Comparison of ENCODE assay signal across 8 mouse cellular contexts in the genomic region with DNA sequence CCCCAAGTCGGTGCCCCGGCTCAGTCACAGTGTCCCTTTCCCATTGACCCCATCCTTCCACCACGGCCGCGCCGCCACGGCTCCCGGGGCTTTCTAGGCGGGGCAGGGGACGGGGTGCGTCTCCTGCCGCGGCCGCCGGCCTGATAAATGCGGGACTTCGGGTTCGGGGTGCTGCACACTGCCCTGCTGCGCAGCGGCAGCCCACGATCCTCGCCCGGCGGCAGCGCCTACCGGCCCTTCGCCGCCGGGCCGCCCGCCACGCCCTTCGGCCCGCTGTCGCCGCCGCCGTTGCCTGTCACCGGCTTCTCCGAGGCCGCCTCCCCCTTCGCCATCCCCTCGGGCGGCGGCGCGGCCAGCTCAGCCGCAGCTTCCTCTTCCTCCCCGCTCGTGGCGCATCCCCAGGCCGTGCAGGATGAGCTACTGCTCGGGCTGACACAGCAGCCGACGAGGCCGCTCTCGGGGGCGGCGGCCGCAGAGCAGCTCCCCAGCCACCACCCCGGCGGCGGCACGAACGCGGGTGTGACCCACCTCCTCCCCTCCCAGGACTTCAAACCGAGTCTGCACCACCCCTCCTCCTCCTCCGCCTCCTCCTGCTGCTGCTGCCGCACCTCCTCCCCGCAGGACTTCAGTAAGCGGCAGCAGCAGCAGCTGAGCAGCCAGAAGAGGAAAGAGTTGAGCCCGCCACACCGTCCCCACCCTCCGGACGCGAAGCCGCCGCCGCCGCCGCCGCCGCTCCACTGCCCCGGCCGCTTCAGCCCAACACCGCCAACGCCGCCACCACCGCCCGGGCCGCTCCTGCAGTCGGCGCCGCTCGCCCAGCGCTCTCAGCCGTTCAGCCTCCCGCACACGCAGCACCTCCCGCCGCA. TPM values are rescaled to one million over a fixed set of nuclear protein-coding genes. Genes with fewer than 3 reads are reported as not detected.
DNase-seq lines count a peak whose midpoint lies in the region; ATAC-seq lines count a peak whose summit lies in the region.

No protein-coding gene starts in this region.

- peak overlapping the region; percentile 99 for H3K9ac ChIP-seq in hindbrain, embryonic 16.5 days (ENCODE audit: low read depth, low read length)

- peak overlapping the region; percentile 100 for H3K4me3 ChIP-seq in hindbrain, embryonic 16.5 days (ENCODE audit: low read length)
- peak overlapping the region; percentile 93 for H3K4me3 ChIP-seq in megakaryocyte, embryonic 14.5 days (replicated peaks)

- no peaks in the 10 kb centered on the region for H3K9me3 ChIP-seq in hindbrain, embryonic 16.5 days (ENCODE audit: control insufficient read depth, low read length)
- H3K9me3 ChIP-seq in megakaryocyte, embryonic 14.5 days = no peaks in the 10 kb centered on the region

- peak overlapping the region; percentile 74 for H3K4me2 ChIP-seq in hindbrain, embryonic 16.5 days (ENCODE audit: low read length)

- H3K4me1 ChIP-seq in hindbrain, embryonic 16.5 days (ENCODE audit: control insufficient read depth, insufficient read depth, low read depth, low read length) = peaks cover 2% of the 10 kb centered on the region; the same call in 1 of the 2 replicates
- peaks cover 22% of the 10 kb centered on the region for H3K4me1 ChIP-seq in megakaryocyte, embryonic 14.5 days

- WGBS in hindbrain, embryonic 16.5 days = 0% methylated on average over 65 of the region's 101 CpGs

- H3K27me3 ChIP-seq in hindbrain, embryonic 16.5 days (replicated peaks; ENCODE audit: control insufficient read depth, insufficient read depth, low read length) = no peaks in the 10 kb centered on the region
- no peaks in the 10 kb centered on the region for H3K27me3 ChIP-seq in megakaryocyte, embryonic 14.5 days (replicated peaks)

- ATAC-seq in common myeloid progenitor, adult 5-6 weeks (replicated peaks; ENCODE audit: low read depth, poor library complexity, severe bottlenecking) = peak; percentile 61
- peak; percentile 70 for ATAC-seq in hindbrain, embryonic 16.5 days

- peak overlapping the region; percentile 100 for H3K27ac ChIP-seq in hindbrain, embryonic 16.5 days (ENCODE audit: low read depth, low read length)

- H3K36me3 ChIP-seq in hindbrain, embryonic 16.5 days (ENCODE audit: control insufficient read depth, insufficient read depth, low read length) = no peaks in the 10 kb centered on the region
- peaks cover 21% of the 10 kb centered on the region for H3K36me3 ChIP-seq in megakaryocyte, embryonic 14.5 days (replicated peaks; ENCODE audit: low read length)

- DNase-seq in WW6 (ENCODE audit: low read depth, low spot score) = peak; percentile 29
- peak; percentile 78 for DNase-seq in gastrocnemius, adult 18-20 months (ENCODE audit: low spot score)
- DNase-seq in left cerebral cortex, adult 8-10 months (ENCODE audit: low spot score in 2 of 2) = peak; percentile 70 to 87
- peak; percentile 76 to 78 for DNase-seq in right cerebral cortex, adult 2 months (ENCODE audit: low spot score in 2 of 2)
- peak; percentile 49 for DNase-seq in urinary bladder, postnatal 10 days (ENCODE audit: low spot score)

RNA-seq across cellular contexts. Expression of a gene that starts 0.6 kb away (rescaled TPM):
- total RNA-seq in common myeloid progenitor, adult 5-6 weeks (2017) = 3.1 and 4.3 TPM in 2 replicates
- 10 to 100 TPM; 22.2 to 30.8 TPM for total RNA-seq in gastrocnemius, adult 18-20 months (2021)
- 13.2 and 14.6 TPM in 2 replicates for polyA plus RNA-seq in hindbrain, embryonic 16.5 days (2015; fragmentation: Nextera tagmentation; extraction: Ambion mirVana)
- 10 to 100 TPM; 60.1 to 76.3 (median 66.6) TPM for total RNA-seq in left cerebral cortex, adult 8-10 months (2022)
- 19.3 and 101 TPM in 2 replicates for polyA plus RNA-seq in megakaryocyte, embryonic 14.5 days (2012; ENCODE audit: insufficient read depth, low replicate concordance)

Comparison
In these comparisons a context has a peak if more than half of its experiments do, and no peak if none do; other contexts are left out.
1. Peak in every context shown above with its lines: DNase-seq, ATAC-seq, H3K4me3 ChIP-seq and H3K27ac ChIP-seq.